Mouse (Mus musculus): ENCODE measurements around the gene Ube2c. TPM values are rescaled to one million over a fixed set of nuclear protein-coding genes. Genes with fewer than 3 reads are reported as not detected.

The Ube2c gene
- polyA plus RNA-seq, 2 experiments = 279 to 293 TPM

DNA sequence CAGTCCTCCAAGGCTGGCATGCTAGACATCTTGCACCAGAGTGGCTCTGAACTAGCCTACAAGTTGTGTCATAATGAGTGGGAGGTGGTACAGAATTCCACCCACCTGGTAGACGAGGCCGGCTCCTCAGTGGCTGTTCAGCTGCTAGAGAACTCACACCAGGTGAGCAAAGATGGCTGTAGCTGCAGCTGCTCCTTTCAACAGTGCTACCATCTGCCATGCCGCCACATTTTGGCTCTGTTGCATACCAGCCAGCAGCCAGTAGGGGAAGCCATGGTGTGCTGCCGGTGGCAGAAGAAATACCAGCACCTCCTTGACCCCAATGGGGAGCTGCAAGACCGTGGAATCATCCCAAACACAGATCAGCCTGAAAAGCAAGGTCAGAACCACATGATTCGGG, 51.4 kb downstream of the Ube2c start:
- H3K4me1 ChIP-seq (ENCODE audit: control insufficient read depth, insufficient read depth, low read length) = peaks cover 6% of the 10 kb centered on the region; the same call in 1 of the 2 replicates
- no peak for TF ChIP-seq POLR2A (IDR thresholded peaks at IDR 0.05; ENCODE audit: borderline replicate concordance, extremely low read depth, insufficient read depth, insufficient read length)
- H3K9me3 ChIP-seq (ENCODE audit: control insufficient read depth, low read length) = no peaks in the 10 kb centered on the region
- peaks cover 21% of the 10 kb centered on the region for H3K36me3 ChIP-seq (ENCODE audit: control insufficient read depth, insufficient read depth, low read length)
- no peaks in the 10 kb centered on the region for H3K27me3 ChIP-seq (ENCODE audit: control insufficient read depth, insufficient read depth, low read length)
- WGBS = 88% methylated on average over 6 of the region's 6 CpGs
- no peak overlapping the region for H3K27ac ChIP-seq (replicated peaks; ENCODE audit: low read depth, low read length)
- DNase-seq (ENCODE audit: low spot score) (no peak), ATAC-seq (ENCODE audit: low FRiP score, low read depth) (no peak)
- no peak overlapping the region for H3K4me3 ChIP-seq (replicated peaks; ENCODE audit: low read length)
- no peak overlapping the region for H3K4me2 ChIP-seq (replicated peaks; ENCODE audit: low read depth, low read length, severe bottlenecking)
- H3K9ac ChIP-seq (ENCODE audit: low read depth, low read length, severe bottlenecking) = no peak overlapping the region

DNA sequence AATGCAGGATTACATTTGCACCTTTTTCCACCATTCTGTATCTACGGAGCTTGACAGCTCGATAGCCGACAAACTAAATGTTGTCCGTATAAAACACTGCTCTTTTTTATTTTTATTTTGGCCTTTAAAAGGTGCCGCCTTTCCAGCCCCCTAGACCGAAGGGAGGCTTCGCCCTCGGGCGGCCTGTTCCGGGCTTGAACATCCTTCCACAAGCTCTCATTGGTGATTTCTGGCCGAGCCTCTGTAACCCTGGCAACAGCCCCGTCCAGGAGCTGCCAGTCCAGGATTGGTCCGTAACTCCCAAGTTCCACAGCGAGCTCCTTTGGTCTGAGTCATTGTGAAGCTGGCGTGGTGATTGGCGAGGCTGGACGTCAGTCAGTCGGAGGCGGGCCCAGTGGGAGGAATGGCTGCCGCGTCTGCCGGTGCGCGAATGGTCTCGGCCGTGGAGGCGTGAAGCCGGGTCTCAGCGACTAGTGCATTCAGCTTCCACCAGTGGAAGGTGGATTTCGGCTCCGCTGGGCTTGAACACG, 53.0 kb downstream of the Ube2c start, which contains the start of gene Zswim1:
Gene Zswim1, plus strand, starts transcription at position 51 of the 530 bp plus-strand sequence.
- peak within 1 kb of the TSS; percentile 57 for H3K9ac ChIP-seq (ENCODE audit: low read depth, low read length, severe bottlenecking)
- peaks cover 6% of the 10 kb centered on the region; the same call in 1 of the 2 replicates for H3K4me1 ChIP-seq (ENCODE audit: control insufficient read depth, insufficient read depth, low read length)
- under 1% methylated on average over 32 of the region's 32 CpGs for WGBS
- TF ChIP-seq POLR2A (IDR thresholded peaks at IDR 0.05; ENCODE audit: borderline replicate concordance, extremely low read depth, insufficient read depth, insufficient read length) = peak; percentile 69; the same call in 1 of the 2 replicates
- DNase-seq (ENCODE audit: low spot score) (peak; percentile 98), ATAC-seq (ENCODE audit: low FRiP score, low read depth) (peak; percentile 100)
- H3K27me3 ChIP-seq (ENCODE audit: control insufficient read depth, insufficient read depth, low read length) = no peaks in the 10 kb centered on the region
- peak within 1 kb of the TSS; percentile 61 for H3K27ac ChIP-seq (replicated peaks; ENCODE audit: low read depth, low read length)
- H3K4me2 ChIP-seq (replicated peaks; ENCODE audit: low read depth, low read length, severe bottlenecking) = peak within 1 kb of the TSS; percentile 66
- no peaks in the 10 kb centered on the region for H3K9me3 ChIP-seq (ENCODE audit: control insufficient read depth, low read length)
- H3K4me3 ChIP-seq (replicated peaks; ENCODE audit: low read length) = peak within 1 kb of the TSS; percentile 82
- H3K36me3 ChIP-seq (ENCODE audit: control insufficient read depth, insufficient read depth, low read length) = peaks cover 37% of the 10 kb centered on the region

DNA sequence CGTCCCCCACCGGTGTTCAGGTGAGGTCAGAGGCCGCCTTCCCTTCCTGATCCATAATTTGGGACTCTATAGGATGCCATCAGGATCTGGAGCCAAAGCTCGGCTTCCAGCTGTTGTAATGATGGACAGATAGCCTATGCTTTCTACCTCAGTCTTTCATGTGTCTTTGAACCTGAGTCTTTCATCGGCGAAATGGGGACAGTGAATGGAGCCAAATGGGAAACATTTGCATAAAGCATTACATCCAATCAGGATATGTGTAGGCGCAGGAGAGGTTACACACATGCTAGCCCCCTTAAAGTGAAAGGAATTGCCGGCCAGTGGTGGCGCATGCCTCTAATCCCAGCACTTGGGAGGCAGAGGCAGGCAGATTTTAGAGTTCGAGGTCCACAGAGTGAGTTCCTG, 53.5 kb downstream of the Ube2c start:
- TF ChIP-seq POLR2A (IDR thresholded peaks at IDR 0.05; ENCODE audit: borderline replicate concordance, extremely low read depth, insufficient read depth, insufficient read length) = no peak
- H3K4me3 ChIP-seq (replicated peaks; ENCODE audit: low read length) = peak overlapping the region; percentile 82
- no peaks in the 10 kb centered on the region for H3K9me3 ChIP-seq (ENCODE audit: control insufficient read depth, low read length)
- H3K27me3 ChIP-seq (ENCODE audit: control insufficient read depth, insufficient read depth, low read length) = no peaks in the 10 kb centered on the region
- 2% methylated on average over 10 of the region's 10 CpGs for WGBS
- H3K4me1 ChIP-seq (ENCODE audit: control insufficient read depth, insufficient read depth, low read length) = peaks cover 6% of the 10 kb centered on the region; the same call in 1 of the 2 replicates
- peak overlapping the region; percentile 61 for H3K27ac ChIP-seq (replicated peaks; ENCODE audit: low read depth, low read length)
- H3K9ac ChIP-seq (ENCODE audit: low read depth, low read length, severe bottlenecking) = peak overlapping the region; percentile 57
- DNase-seq (ENCODE audit: low spot score) = peak; percentile 44
- peaks cover 41% of the 10 kb centered on the region for H3K36me3 ChIP-seq (ENCODE audit: control insufficient read depth, insufficient read depth, low read length)
- peak overlapping the region; percentile 66 for H3K4me2 ChIP-seq (replicated peaks; ENCODE audit: low read depth, low read length, severe bottlenecking)
- ATAC-seq (ENCODE audit: low FRiP score, low read depth) = peak; percentile 34

DNA sequence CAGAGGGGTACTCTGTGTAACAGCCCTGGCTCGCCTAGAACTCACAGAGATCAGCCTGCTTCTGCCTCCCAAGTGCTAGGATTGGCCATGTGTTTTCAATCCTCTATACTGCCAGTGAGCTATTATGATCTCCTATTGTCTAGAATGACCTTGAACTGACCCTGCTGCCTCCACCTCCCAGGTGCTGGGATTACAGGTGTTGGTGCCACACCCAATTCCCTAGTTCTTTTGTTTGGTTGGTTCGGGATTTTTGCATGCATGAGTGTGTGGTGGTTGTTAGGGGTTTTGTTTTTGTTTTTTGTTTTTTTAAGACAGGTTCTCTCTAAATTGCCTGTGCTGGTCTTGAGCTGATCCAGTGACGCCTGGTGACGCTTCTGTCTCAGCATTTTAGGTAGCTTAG, 54.3 kb downstream of the Ube2c start:
- Histone ChIP-seq H3K9me3 (ENCODE audit: control insufficient read depth, low read length) (no peaks in the 10 kb centered on the region), H3K9ac (ENCODE audit: low read depth, low read length, severe bottlenecking) (no peak overlapping the region), H3K36me3 (ENCODE audit: control insufficient read depth, insufficient read depth, low read length) (peaks cover 48% of the 10 kb centered on the region), H3K4me1 (ENCODE audit: control insufficient read depth, insufficient read depth, low read length) (peaks cover 6% of the 10 kb centered on the region; the same call in 1 of the 2 replicates), H3K27me3 (ENCODE audit: control insufficient read depth, insufficient read depth, low read length) (no peaks in the 10 kb centered on the region), H3K4me2 (replicated peaks; ENCODE audit: low read depth, low read length, severe bottlenecking) (peak overlapping the region; percentile 66; the same call in 1 of the 2 replicates), H3K4me3 (replicated peaks; ENCODE audit: low read length) (no peak overlapping the region), H3K27ac (replicated peaks; ENCODE audit: low read depth, low read length) (no peak overlapping the region)
- no peak for ATAC-seq (ENCODE audit: low FRiP score, low read depth)
- DNase-seq (ENCODE audit: low spot score) = no peak
- WGBS = 94% methylated on average over 4 of the region's 4 CpGs
- TF ChIP-seq POLR2A (IDR thresholded peaks at IDR 0.05; ENCODE audit: borderline replicate concordance, extremely low read depth, insufficient read depth, insufficient read length) = no peak

DNA sequence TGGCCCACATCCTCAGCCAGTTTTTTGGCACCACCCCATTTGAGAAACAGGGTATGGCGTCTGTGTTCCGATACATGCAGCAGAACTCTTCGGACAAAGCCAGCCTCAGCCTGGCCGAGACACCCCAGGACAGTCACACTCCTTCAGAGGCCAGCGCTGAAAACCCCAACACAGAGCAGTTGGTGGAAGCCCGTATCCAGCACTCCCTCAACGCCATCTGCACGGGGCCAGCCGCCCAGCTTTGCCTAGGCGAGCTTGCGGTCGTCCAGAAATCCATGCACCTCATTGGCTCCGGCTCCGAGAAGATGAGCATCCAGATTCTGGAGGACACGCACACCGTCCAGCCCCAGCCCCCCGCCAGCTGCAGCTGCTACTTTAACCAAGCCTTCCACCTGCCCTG, 55.8 kb downstream of the Ube2c start:
- DNase-seq (ENCODE audit: low spot score) (no peak), ATAC-seq (ENCODE audit: low FRiP score, low read depth) (no peak)
- peaks cover 6% of the 10 kb centered on the region; the same call in 1 of the 2 replicates for H3K4me1 ChIP-seq (ENCODE audit: control insufficient read depth, insufficient read depth, low read length)
- no peak overlapping the region for H3K4me3 ChIP-seq (replicated peaks; ENCODE audit: low read length)
- no peak overlapping the region for H3K27ac ChIP-seq (replicated peaks; ENCODE audit: low read depth, low read length)
- no peak for TF ChIP-seq POLR2A (IDR thresholded peaks at IDR 0.05; ENCODE audit: borderline replicate concordance, extremely low read depth, insufficient read depth, insufficient read length)
- H3K9me3 ChIP-seq (ENCODE audit: control insufficient read depth, low read length) = no peaks in the 10 kb centered on the region
- peaks cover 48% of the 10 kb centered on the region for H3K36me3 ChIP-seq (ENCODE audit: control insufficient read depth, insufficient read depth, low read length)
- no peak overlapping the region for H3K4me2 ChIP-seq (replicated peaks; ENCODE audit: low read depth, low read length, severe bottlenecking)
- no peaks in the 10 kb centered on the region for H3K27me3 ChIP-seq (ENCODE audit: control insufficient read depth, insufficient read depth, low read length)
- H3K9ac ChIP-seq (ENCODE audit: low read depth, low read length, severe bottlenecking) = no peak overlapping the region
- 94% methylated on average over 17 of the region's 17 CpGs for WGBS
